Mouse (Mus musculus) cerebellum, adult 11 months (tissue): Measurements from ENCODE around the gene Rbfox3.

Experiments used
- DNase-seq: peaks from one replicate; pipeline ENCODE4 v3.0.0; 2022

Gene Rbfox3

GRCm38 (mm10) chr11:118905656-118906055, 5.7 kb downstream of the Rbfox3 start:
- no peak for DNase-seq

- no peak for DNase-seq
Measured at GRCm38 (mm10) chr11:118904253-118904652, 7.1 kb downstream of the Rbfox3 start.

- DNase-seq: peak; percentile 43
Measured at GRCm38 (mm10) chr11:118899771-118900545, 11.4 kb downstream of the Rbfox3 start.

GRCm38 (mm10) chr11:118898643-118899042, 12.8 kb downstream of the Rbfox3 start:
- peak; percentile 38 for DNase-seq

DNA sequence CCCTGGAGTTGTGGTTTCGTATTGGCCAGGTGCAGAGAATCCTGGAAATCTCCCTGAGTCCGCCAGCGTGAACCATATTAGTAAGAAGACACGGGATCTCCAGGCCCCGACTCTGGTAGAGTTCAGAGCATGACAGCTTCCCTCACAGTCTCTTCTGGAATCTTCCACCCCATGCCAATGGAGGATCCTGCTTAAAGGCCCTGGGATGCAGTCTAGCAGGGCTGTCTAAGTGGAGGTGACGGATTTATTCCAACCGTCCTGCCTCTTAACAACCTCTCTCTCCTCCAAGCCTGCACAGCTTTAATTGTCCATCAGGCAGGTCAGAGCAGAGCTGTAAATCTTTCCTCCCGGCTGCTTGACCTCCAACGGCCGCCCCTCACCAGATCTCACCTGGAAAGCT, 13.2 kb downstream of the Rbfox3 start:
- DNase-seq: peak; percentile 21

GRCm38 (mm10) chr11:118897114-118897841, 14.1 kb downstream of the Rbfox3 start:
- peak; percentile 47 for DNase-seq

- peak; percentile 36 for DNase-seq
Measured at GRCm38 (mm10) chr11:118896032-118896675, 15.2 kb downstream of the Rbfox3 start.

DNA sequence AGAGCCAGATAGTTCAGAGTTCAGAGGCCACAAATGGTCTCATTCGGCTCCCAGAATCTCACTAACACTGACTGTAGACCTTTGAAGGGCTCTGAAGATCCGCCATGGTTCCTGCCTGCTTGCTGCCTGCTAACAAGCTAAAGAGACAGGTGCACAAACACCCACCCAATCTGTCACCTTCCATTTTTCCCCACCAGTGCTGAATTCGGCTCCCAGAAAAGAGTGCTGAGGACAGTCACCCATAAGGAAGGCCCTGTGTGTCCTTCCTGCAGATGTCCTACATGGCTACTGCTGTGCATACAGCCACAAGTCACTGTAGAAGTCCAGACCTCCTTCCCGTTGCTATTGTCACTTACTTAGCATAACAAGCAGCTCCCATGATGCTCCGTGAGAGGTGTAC, 16.6 kb downstream of the Rbfox3 start:
- DNase-seq: no peak

GRCm38 (mm10) chr11:118894196-118894595, 17.2 kb downstream of the Rbfox3 start:
- DNase-seq: no peak

DNA sequence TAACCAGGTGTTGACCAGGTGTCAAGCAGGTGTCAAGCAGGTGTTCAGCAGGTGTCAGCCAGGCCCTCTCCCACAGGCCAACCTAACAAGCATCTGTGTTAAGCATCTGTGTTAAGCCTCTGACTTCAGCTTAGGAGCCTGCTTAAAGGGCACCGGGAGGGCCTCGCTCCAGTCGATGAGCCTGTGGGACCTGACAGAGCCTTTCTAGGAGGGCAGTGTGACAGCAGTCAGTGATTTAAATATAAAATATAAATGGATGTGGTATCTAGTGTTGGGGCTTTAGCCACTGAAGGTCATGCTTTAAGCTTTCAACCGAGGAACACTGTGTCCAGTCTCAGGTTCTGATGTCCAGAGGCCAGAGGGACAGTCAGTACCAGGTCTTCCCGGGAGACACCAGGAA, 18.5 kb downstream of the Rbfox3 start:
- DNase-seq: peak; percentile 25

GRCm38 (mm10) chr11:118891516-118891915, 19.9 kb downstream of the Rbfox3 start:
- DNase-seq: peak; percentile 98

- no peak for DNase-seq
Measured at GRCm38 (mm10) chr11:118890992-118891398, 20.4 kb downstream of the Rbfox3 start.

DNA sequence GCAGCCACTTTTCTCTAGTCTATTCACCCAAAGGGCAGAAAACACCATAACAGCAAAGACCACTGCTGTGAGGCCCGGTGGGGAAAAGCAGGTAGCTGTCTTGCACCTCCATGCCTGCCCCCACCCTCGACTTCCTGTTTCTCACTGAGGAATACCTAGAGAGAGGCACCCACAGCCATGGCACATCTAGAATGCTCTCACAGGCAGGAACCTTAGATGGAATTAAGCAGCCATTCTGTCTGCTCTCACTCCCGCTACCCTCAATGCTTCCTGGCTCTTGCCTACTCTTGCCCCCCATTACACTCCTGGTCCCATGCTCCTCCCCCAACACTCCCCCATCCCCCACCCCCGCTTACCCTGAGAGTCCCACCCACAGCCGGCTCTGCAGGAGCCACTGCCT, 20.9 kb downstream of the Rbfox3 start:
- peak; percentile 33 for DNase-seq

GRCm38 (mm10) chr11:118889500-118889899, 21.9 kb downstream of the Rbfox3 start:
- DNase-seq: peak; percentile 54

GRCm38 (mm10) chr11:118888426-118888825, 23.0 kb downstream of the Rbfox3 start:
- no peak for DNase-seq

DNA sequence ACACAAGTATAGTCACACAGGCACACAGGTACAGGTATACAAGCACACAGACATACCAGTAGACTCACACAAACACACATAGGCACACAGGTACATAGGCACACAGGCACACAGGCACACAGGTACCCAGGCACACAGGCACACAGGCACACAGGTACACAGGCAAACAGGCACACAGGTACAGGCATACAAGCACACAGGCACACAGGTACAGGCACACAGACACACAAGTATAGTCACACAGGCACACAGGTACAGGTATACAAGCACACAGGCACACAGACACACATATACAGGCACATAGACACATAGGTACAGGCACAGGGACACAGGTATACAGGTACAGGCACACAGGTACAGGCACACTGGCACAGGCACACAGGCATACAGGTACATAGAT, 24.2 kb downstream of the Rbfox3 start:
- DNase-seq: no peak

DNA sequence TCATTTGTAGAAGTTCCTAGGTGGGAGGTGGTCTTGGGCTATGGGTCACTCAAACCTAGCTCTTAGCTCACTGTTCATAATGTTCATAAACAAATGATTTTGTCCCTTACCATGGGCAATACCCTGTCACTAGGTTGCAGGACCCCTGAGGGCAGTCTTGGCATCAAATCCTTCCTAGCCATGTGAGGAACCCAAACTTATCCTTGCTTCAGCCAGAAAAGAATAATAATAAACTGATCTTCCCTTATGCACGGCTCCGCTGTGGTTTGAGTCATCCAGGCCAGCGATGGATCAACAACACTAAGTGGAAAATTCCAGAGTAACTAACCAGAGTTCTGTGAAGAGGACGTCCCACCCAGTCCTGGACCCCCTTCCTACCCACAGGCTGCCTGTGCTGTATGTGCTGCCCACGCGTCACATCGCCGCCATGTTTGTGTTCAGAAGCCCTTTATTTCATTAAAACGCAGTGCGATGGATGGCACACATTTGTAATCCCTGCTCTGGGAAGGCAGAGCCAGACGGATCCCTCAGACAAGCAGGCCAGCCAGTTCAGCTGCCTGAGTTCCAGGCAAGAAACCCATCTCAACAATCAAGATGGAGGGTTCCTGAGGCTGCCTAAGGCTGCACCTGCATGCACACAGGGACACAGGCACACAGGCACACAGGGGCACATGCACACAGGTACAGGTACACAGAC, 25.0 kb downstream of the Rbfox3 start:
- DNase-seq: no peak

DNA sequence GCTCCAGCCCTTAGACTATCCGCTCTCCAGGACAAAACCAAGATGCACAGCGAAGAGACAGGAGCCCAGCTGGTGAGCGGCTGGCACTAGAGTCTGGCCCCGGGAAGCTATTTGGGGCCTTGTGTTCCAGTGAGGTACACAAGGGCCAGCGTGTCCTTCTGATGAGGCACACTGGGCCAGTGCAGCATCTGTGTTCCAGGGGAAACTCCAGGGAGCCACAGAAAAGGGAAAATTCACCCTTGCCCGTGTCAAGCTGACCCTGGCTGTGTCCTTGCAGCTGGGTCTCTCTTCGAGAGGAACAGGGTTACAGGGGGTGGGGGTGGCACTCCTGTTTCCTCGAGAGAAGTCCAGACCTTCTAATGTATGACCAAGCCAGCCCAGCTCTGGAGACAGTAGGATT, 25.8 kb downstream of the Rbfox3 start:
- DNase-seq: no peak

GRCm38 (mm10) chr11:118885135-118885534, 26.3 kb downstream of the Rbfox3 start:
- DNase-seq: no peak

- DNase-seq: peak; percentile 96
Measured at GRCm38 (mm10) chr11:118883143-118883542, 28.3 kb downstream of the Rbfox3 start.

DNA sequence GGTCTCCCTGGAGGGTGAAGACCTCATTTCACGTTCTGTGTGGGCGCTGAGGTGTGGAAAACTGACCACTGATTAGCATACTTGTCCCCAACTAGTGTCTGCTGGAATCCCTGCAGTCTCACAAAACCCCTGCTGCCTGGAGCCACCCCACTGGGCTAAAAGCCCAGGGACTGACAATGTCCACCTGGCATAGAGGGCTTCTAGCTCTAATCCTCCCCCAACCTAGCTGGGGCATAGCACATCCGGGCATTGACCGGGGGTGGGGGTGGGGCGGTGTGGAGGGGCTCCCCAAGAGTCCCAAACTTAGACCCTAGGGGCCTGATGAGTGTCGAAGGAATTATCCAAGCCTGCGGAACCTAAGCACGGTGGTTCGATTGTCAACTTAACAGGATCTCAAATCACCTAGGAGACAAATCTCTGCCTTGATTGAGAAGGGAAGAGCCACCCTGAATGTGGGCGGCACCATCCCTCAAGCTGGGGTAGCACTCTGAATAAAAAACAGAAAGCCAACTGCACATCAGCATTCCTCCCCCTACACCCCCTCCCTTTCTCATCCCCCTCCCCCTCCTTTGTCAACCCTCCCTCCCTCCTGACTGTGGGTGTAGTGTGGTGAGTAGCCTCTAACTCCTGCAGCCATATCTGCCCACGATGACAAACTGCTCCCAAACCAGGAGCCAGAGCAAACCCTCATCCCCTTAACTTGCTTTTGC, 29.5 kb downstream of the Rbfox3 start:
- DNase-seq: no peak

DNA sequence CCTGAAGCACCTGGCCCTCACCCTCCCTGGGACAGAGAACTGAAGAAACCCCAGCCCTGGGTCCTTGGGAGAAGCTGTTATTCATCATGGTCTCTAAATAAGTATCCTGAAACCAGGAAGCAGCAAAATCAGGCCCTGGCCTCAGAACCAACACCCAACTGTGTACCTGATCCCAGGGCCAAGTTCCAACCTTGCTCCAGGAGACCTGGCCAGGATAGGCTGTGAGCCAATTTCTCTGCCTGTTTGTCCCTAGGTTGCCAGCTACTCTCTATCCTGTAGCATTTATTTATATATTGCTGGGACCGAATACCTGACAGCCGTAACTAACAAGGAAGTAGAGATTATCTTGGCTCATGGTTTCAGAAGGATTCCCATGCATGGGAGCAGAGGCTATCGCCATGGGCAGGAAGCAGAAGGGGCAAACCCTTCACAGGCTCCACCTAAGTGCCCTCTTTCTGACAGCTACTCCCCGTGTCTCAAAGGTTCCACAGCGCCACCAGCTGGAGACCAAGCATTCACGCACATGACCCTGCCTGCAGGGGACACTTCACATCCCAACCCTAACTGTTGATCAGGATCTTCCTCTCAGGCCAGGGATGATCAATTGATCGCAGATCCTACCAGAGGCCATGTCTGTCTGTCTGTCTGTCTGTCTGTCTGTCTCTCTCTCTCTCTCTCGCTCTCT, 31.8 kb downstream of the Rbfox3 start:
- DNase-seq: peak; percentile 82
